In genomic region chr7:139319006-139319411, GRCm38 (mm10) we compare ENCODE assay signal across 8 mouse cellular contexts.
A peak's percentile ranks its signal among the peaks of the same experiment; 100 is the strongest.
DNase-seq lines count a peak whose midpoint lies in the region; ATAC-seq and TF ChIP-seq lines count a peak whose summit lies in the region.

No protein-coding gene starts in this region.

- H3K9me3 ChIP-seq in forebrain, embryonic 14.5 days (replicated peaks; ENCODE audit: control insufficient read depth, low read length), result no peaks in the 10 kb centered on the region
- no peaks in the 10 kb centered on the region for H3K9me3 ChIP-seq in hindbrain, postnatal 0 days (ENCODE audit: low read length)
- no peaks in the 10 kb centered on the region for H3K9me3 ChIP-seq in neural tube, embryonic 14.5 days (ENCODE audit: control insufficient read depth, low read length)

- TF ChIP-seq CTCF in hindbrain, postnatal 0 days (IDR thresholded peaks at IDR 0.05; ENCODE audit: low read depth), result no peak
- TF ChIP-seq CTCF in thymus, adult 2 months (IDR thresholded peaks at IDR 0.05; ENCODE audit: borderline replicate concordance, control insufficient read depth, extremely low read depth, insufficient read depth, low read length, poor library complexity), result no peak

- TF ChIP-seq POLR2A in thymus, adult 2 months (IDR thresholded peaks at IDR 0.05; ENCODE audit: control insufficient read depth, extremely low read depth, insufficient read depth, low read length, poor library complexity), result no peak

- H3K27ac ChIP-seq in forebrain, embryonic 14.5 days (ENCODE audit: low read depth, low read length), result no peak overlapping the region
- peak overlapping the region; percentile 22; the same call in 1 of the 2 replicates for H3K27ac ChIP-seq in hindbrain, postnatal 0 days
- H3K27ac ChIP-seq in neural tube, embryonic 14.5 days (ENCODE audit: low read depth, low read length), result peak overlapping the region; percentile 28; the same call in 1 of the 2 replicates
- H3K27ac ChIP-seq in thymus, adult 2 months (ENCODE audit: control insufficient read depth, insufficient read depth, low read length), result no peak overlapping the region

- H3K4me2 ChIP-seq in forebrain, embryonic 14.5 days (ENCODE audit: low read length), result no peak overlapping the region
- no peak overlapping the region for H3K4me2 ChIP-seq in hindbrain, postnatal 0 days (ENCODE audit: low read depth, low read length)
- no peak overlapping the region for H3K4me2 ChIP-seq in neural tube, embryonic 14.5 days (ENCODE audit: low read depth, low read length)

- no peaks in the 10 kb centered on the region for H3K27me3 ChIP-seq in forebrain, embryonic 14.5 days (replicated peaks; ENCODE audit: control insufficient read depth, insufficient read depth, low read length)
- no peaks in the 10 kb centered on the region for H3K27me3 ChIP-seq in hindbrain, postnatal 0 days (ENCODE audit: insufficient read depth, low read length)
- no peaks in the 10 kb centered on the region for H3K27me3 ChIP-seq in neural tube, embryonic 14.5 days (ENCODE audit: control insufficient read depth, insufficient read depth, low read length)
- H3K27me3 ChIP-seq in thymus, adult 2 months (ENCODE audit: control insufficient read depth, insufficient read depth, low read length), result no peaks in the 10 kb centered on the region

- ATAC-seq in forebrain, embryonic 14.5 days, result peak; percentile 77
- peak; percentile 96 for ATAC-seq in hindbrain, postnatal 0 days
- ATAC-seq in neural tube, embryonic 14.5 days (ENCODE audit: low read depth), result peak; percentile 80

- WGBS in forebrain, embryonic 14.5 days, result 19% methylated on average over 1 of the region's 1 CpGs
- WGBS in hindbrain, postnatal 0 days, result 11% methylated on average over 1 of the region's 1 CpGs
- WGBS in neural tube, embryonic 14.5 days, result 18% methylated on average over 1 of the region's 1 CpGs
- 96% methylated on average over 1 of the region's 1 CpGs for WGBS in thymus, adult 2 months

- H3K4me3 ChIP-seq in forebrain, embryonic 14.5 days (ENCODE audit: low read depth, low read length), result no peak overlapping the region
- H3K4me3 ChIP-seq in hindbrain, postnatal 0 days (ENCODE audit: low read length), result no peak overlapping the region
- no peak overlapping the region for H3K4me3 ChIP-seq in neural tube, embryonic 14.5 days (ENCODE audit: low read depth, low read length)
- no peak overlapping the region for H3K4me3 ChIP-seq in thymus, adult 2 months (ENCODE audit: control insufficient read depth, insufficient read depth, low read length)

- no peaks in the 10 kb centered on the region for H3K36me3 ChIP-seq in forebrain, embryonic 14.5 days (ENCODE audit: control insufficient read depth, insufficient read depth, low read length)
- no peaks in the 10 kb centered on the region for H3K36me3 ChIP-seq in hindbrain, postnatal 0 days (ENCODE audit: insufficient read depth, low read length)
- no peaks in the 10 kb centered on the region for H3K36me3 ChIP-seq in neural tube, embryonic 14.5 days (ENCODE audit: control insufficient read depth, insufficient read depth, low read length)
- H3K36me3 ChIP-seq in thymus, adult 2 months (ENCODE audit: control insufficient read depth, insufficient read depth, low read length), result no peaks in the 10 kb centered on the region

- DNase-seq in layer of hippocampus, adult 8-10 months (ENCODE audit: low spot score in 2 of 2), result peak; percentile 36 to 41
- no peak for DNase-seq in layer of hippocampus, adult 9-10 months (ENCODE audit: low spot score)
- peak; percentile 81 for DNase-seq in forebrain, embryonic 14.5 days (ENCODE audit: low spot score)
- peak; percentile 88 for DNase-seq in hindbrain, postnatal 0 days (ENCODE audit: low spot score)
- DNase-seq in urinary bladder, adult 2 months (ENCODE audit: low spot score), result no peak
- DNase-seq in thymus, adult 2 months, result no peak
- no peak for DNase-seq in ovary, adult 18-20 months (ENCODE audit: low spot score)

- H3K4me1 ChIP-seq in forebrain, embryonic 14.5 days (ENCODE audit: control insufficient read depth, insufficient read depth, low read length), result no peaks in the 10 kb centered on the region
- H3K4me1 ChIP-seq in hindbrain, postnatal 0 days (ENCODE audit: insufficient read depth, low read length), result peaks cover 2% of the 10 kb centered on the region; the same call in 1 of the 2 replicates
- no peaks in the 10 kb centered on the region for H3K4me1 ChIP-seq in neural tube, embryonic 14.5 days (ENCODE audit: control insufficient read depth, insufficient read depth, low read length)
- H3K4me1 ChIP-seq in thymus, adult 2 months (replicated peaks; ENCODE audit: control insufficient read depth, insufficient read depth, low read length), result no peaks in the 10 kb centered on the region

- no peak overlapping the region for H3K9ac ChIP-seq in forebrain, embryonic 14.5 days (ENCODE audit: low read length)
- H3K9ac ChIP-seq in hindbrain, postnatal 0 days (replicated peaks; ENCODE audit: low read length), result no peak overlapping the region
- no peak overlapping the region for H3K9ac ChIP-seq in neural tube, embryonic 14.5 days (replicated peaks; ENCODE audit: low read depth, low read length)

Comparison
In these comparisons a context has a peak if more than half of its experiments do, and no peak if none do; other contexts are left out.
1. DNase-seq: peak in layer of hippocampus, adult 8-10 months (2 of 2), forebrain, embryonic 14.5 days (single experiment) and hindbrain, postnatal 0 days (single experiment); none in layer of hippocampus, adult 9-10 months (single experiment), urinary bladder, adult 2 months (single experiment), thymus, adult 2 months (single experiment) and ovary, adult 18-20 months (single experiment).
2. H3K27ac ChIP-seq: peak in hindbrain, postnatal 0 days (single experiment) and neural tube, embryonic 14.5 days (single experiment); none in forebrain, embryonic 14.5 days (single experiment) and thymus, adult 2 months (single experiment).
3. Peak in every context shown above with its lines, with median percentiles within 50 percentile points of each other: ATAC-seq.